Mouse (Mus musculus) erythroid progenitor cell, adult 5-6 weeks (primary cell): Measurements from ENCODE around the gene Aspn. TPM values are rescaled to one million over a fixed set of nuclear protein-coding genes. Genes with fewer than 3 reads are reported as not detected.
"Not testable (repeated sequence)": the region's sequence is repeated elsewhere in the genome, so short reads cannot be mapped to it uniquely, and the experiment has no call there.

ENCODE experiments used
- ATAC-seq: replicated peaks from 2 replicates; pipeline ENCODE4 v1.8.0; 2016; ENCODE audit warnings: moderate number of reproducible peaks, mild to moderate bottlenecking, moderate TSS enrichment, inconsistent platforms; ENCODE audit not compliant: poor library complexity, low FRiP score, severe bottlenecking
- total RNA-seq, 2 experiments: library from RNA; stranded (forward) in 1 of 2; stranded (reverse) in 1 of 2; fragments of 150-400 nt in 1 of 2; fragments of 186-747, 209-891 nt in 1 of 2; gene quantifications; 2 replicates each; pipeline versions ENCODE4 v1.2.3 to v1.2.4; 2015 to 2017; ENCODE audit warnings: low replicate concordance in 2 of 2

Aspn gene
- total RNA-seq, 2 experiments from 2014 or later: not detected

DNA sequence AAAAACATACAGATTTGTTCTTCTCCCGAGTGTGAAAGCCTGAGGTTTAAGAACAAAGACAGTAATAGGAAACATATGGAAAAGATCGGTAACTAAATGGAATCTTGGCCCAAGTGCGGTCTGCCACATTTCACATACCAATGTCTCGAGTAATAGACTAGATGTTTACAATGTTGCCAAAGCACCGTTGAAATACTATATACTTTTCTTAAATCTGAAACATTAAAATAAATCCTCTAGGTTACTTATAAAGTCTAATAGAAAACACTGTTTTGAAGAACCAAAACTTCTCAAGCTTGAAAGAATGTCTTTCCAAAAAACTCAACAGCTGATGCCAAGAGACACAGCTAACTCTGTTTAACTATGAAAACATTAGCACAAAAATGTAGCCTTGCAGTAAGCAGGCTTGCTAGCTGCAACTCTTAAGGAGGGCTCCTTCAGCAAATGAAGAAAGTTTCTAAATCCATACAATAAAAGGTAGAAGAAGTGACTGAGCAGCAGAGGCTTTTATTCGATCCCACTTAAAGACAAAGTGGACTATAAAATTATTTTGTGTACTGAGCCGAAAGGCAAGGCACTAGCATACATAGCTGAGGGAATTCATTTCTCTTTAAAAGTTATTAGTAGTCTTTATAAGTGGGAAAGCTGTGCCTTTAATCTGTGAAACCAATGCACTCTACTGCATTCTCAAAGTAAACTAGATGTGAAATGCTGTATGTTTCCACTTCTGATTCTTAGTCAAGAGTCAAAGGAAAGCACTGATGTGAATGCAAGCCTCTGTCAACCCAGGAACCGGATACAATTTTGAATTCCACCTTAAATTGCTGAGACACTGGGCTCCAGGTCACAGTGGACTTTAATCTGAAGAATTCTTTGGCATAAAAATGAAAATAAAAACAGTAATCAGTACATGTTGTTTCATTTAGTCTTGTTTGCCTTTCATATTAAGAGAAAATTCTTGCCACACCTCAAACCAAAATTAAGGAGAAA is 37.6 kb downstream of the Aspn start, which contains the start of gene Omd:
TSS of gene Omd (plus strand) at position 922 of the 990 bp plus-strand sequence.
- ATAC-seq: no peak

DNA sequence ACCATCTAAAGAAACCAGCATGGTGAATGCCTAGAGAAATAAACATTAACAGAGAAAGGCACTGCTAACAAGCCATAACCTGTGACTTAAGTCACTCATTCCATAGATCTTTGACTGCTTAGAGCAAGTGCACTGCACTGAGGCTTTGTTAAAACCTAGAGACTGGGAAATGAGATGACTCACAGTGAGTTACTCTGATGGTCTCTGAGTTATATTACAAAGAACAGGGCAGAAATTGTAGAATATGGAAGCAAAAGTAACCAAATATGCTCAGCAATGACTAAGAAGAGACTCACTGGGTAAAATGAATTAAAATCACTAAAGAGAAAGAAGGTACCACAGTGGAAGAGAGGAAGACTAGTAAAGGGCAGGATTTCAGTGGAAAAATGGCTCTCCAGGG is 39.6 kb downstream of the Aspn start:
- no peak for ATAC-seq

DNA sequence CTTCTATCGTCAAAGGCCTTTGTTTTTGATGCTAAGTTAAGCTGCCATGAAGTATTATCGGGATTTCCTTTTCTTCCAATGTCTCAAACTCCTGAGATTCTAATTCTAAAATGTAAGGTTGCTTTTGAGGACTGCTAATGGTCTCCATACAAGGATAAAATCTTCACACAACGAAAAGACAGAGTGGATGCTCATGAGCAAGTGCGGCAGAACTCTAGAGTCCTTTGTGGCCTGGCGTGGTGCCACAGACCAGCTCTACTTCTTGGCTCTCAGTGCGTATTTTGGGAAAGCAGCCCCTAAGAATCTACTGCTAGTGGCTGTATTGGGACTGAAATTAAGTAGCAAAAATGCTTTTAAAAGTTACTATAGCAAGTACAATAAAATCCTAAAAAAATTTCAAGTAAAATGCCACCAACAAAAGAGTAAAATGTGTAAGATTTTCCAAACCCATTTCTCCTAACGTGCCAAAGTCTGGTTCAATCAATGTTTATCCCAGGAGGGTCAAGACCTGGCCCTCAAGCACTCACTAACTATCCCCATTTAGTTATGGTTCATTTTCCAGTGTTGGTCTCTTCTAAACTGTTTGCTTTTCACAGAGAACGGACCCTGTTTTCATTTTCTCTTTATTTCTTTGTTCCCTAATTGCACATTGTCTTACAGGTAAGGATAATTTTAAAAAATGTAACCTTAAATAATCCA is 40.2 kb downstream of the Aspn start:
- ATAC-seq: no peak

- ATAC-seq: no peak
Observed at GRCm38 (mm10) chr13:49586062-49586461, 41.8 kb downstream of the Aspn start.

DNA sequence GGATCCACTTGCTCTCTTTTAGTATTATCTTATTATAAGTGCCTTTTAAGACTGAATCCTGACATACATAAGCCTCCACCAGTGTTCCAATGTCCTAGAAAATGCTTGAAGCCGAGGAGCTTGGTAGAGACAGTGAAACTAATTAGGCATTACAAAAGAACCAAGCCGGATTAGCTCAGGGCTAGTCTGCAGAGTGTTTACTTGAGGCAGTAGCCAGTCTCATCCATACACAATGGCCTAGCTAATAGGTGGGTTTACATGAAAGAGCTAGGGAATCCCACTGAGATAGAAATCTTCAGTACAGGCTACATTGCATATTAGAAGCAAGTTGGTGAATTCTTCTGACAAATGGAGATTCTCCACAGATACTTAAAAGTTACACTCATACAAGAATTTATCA is 58.3 kb downstream of the Aspn start:
- ATAC-seq: not testable (repeated sequence)

- ATAC-seq: no peak
Observed at GRCm38 (mm10) chr13:49603603-49604002, 59.4 kb downstream of the Aspn start.

- ATAC-seq: no peak
Observed at GRCm38 (mm10) chr13:49607714-49608113, 63.5 kb downstream of the Aspn start, which contains the start of gene Ogn. Gene Ogn (plus strand): TSS chr13:49608046.

DNA sequence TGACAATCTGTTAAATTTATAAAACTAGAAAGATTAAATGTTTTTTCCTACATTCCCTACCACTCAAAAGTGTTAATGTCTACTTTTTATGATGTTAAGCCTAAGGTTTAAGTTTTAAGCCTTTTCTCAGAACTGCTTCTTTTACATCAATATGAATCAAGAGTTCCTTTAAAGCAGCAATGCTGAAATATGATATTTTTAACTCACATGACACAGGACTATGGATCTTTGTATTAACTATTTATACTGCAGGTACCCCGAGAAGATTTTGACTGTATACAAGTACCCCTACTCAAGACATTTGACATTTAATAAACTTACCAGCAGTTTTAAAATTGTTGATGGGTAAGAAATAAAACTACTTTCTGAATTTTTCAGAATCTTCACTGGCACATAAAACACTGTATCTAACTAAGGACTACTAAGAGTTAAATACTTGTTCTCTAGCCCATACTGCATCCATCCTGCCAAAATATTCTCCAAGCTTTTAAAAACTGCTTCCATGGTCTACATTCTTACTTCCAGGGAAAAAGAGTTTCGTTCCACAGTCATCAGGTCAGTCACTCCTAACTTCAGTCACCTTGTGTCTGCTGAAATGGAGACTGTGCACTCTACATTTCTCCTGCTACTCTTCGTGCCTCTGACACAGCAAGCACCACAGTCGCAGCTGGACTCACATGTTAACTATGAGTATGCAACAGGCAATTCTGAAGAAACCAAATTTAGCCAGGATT is 64.5 kb downstream of the Aspn start:
- ATAC-seq: no peak

DNA sequence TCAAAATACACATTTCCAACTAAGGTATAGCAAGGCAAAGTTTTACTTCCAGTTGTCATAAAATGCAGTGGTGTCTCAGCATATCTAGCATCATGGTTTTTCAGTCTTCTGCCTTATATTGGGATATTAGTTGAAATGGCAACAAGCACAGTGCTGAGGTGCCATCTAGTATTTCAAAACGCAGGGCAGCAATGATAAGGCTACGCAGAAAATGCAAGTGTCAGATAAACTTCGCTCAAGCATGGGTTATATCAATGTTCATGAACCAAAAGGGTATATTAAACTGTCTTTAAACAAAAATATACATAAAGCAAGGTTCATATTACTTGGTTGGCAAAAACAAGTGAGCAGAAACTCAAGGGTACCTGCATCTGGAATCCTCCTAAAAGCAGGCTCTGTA is 72.8 kb downstream of the Aspn start:
- peak; percentile 68 for ATAC-seq

Other genes with a start within 250 kb of the Aspn start
- 1.8 and 3.4 TPM in 2 replicates for gene Fgd3, start 224.1 kb upstream of the Aspn start, total RNA-seq (2015; ENCODE audit: low replicate concordance)
- gene Fgd3, start 224.1 kb upstream of the Aspn start, total RNA-seq (2017; ENCODE audit: low replicate concordance): 3.1 and 5.5 TPM in 2 replicates
- gene Bicd2, start 202.9 kb upstream of the Aspn start, total RNA-seq (2015; ENCODE audit: low replicate concordance): 12.6 and 19.7 TPM in 2 replicates
- 28.8 and 35.2 TPM in 2 replicates for gene Bicd2, start 202.9 kb upstream of the Aspn start, total RNA-seq (2017; ENCODE audit: low replicate concordance)
- 1.4 and 1.7 TPM in 2 replicates for gene Ippk, start 123.2 kb upstream of the Aspn start, total RNA-seq (2015; ENCODE audit: low replicate concordance)
- gene Ippk, start 123.2 kb upstream of the Aspn start, total RNA-seq (2017; ENCODE audit: low replicate concordance): 3.7 TPM in 2 replicates
- 1.8 and 2.1 TPM in 2 replicates for gene Tes3-ps, start 51.1 kb upstream of the Aspn start, total RNA-seq (2015; ENCODE audit: low replicate concordance)
- gene Tes3-ps, start 51.1 kb upstream of the Aspn start, total RNA-seq (2017; ENCODE audit: low replicate concordance): 4.9 and 7.4 TPM in 2 replicates
- gene Ecm2, start 39.6 kb upstream of the Aspn start, total RNA-seq (2015; ENCODE audit: low replicate concordance): 0.42 TPM in 1 of 2 replicates, not detected in the other
- gene Ecm2, start 39.6 kb upstream of the Aspn start, total RNA-seq (2017; ENCODE audit: low replicate concordance): 0.83 and 3.9 TPM in 2 replicates
- not detected in 2 replicates for gene Omd, start 38.0 kb downstream of the Aspn start, total RNA-seq (2015; ENCODE audit: low replicate concordance)
- gene Omd, start 38.0 kb downstream of the Aspn start, total RNA-seq (2017; ENCODE audit: low replicate concordance): 0.51 TPM in 1 of 2 replicates, not detected in the other
- 0.36 TPM in 1 of 2 replicates, not detected in the other for gene Ogn, start 63.6 kb downstream of the Aspn start, total RNA-seq (2015; ENCODE audit: low replicate concordance)
- gene Ogn, start 63.6 kb downstream of the Aspn start, total RNA-seq (2017; ENCODE audit: low replicate concordance): 2.0 and 5.8 TPM in 2 replicates
- gene Cenpp, start 108.3 kb downstream of the Aspn start, total RNA-seq (2015; ENCODE audit: low replicate concordance): 77.5 and 87.2 TPM in 2 replicates
- gene Cenpp, start 108.3 kb downstream of the Aspn start, total RNA-seq (2017; ENCODE audit: low replicate concordance): 75.9 and 127 TPM in 2 replicates
- 7.6 and 26.4 TPM in 2 replicates for gene Nol8, start 108.6 kb downstream of the Aspn start, total RNA-seq (2015; ENCODE audit: low replicate concordance)
- 3.3 and 4.4 TPM in 2 replicates for gene Nol8, start 108.6 kb downstream of the Aspn start, total RNA-seq (2017; ENCODE audit: low replicate concordance)
- 25.2 and 57.3 TPM in 2 replicates for gene Iars, start 137.7 kb downstream of the Aspn start, total RNA-seq (2015; ENCODE audit: low replicate concordance)
- gene Iars, start 137.7 kb downstream of the Aspn start, total RNA-seq (2017; ENCODE audit: low replicate concordance): 35.6 and 66.1 TPM in 2 replicates